Mouse (Mus musculus) macrophage (primary cell): ENCODE data around the gene Macf1. TPM values are rescaled to one million over a fixed set of nuclear protein-coding genes. Genes with fewer than 3 reads are reported as not detected.
A peak's percentile ranks its signal among the peaks of the same experiment; 100 is the strongest.

Experiments
- H3K27ac ChIP-seq: fragments of 350-480 bp; formaldehyde crosslinking; 2 replicates; pipeline ENCODE4 v1.9.0; 2021
- H3K36me3 ChIP-seq: fragments of 350-480 bp; formaldehyde crosslinking; 2 replicates; pipeline ENCODE4 v1.9.0; 2021; ENCODE audit errors: inconsistent target
- H3K4me3 ChIP-seq: fragments of 350-480 bp; formaldehyde crosslinking; 2 replicates; pipeline ENCODE4 v1.9.0; 2021; ENCODE audit errors: inconsistent target
- H3K79me2 ChIP-seq: fragments of 350-480 bp; formaldehyde crosslinking; 2 replicates; pipeline ENCODE4 v1.9.0; 2021; ENCODE audit errors: inconsistent target
- WGBS: methylation state at CpG from one replicate; pipeline ENCODE4 v1.1.7; 2026; ENCODE audit warnings: inconsistent platforms; ENCODE audit not compliant: missing documents; 5-methylcytosine and 5-hydroxymethylcytosine counted together
- polyA plus RNA-seq: library from polyadenylated mRNA; stranded (reverse); fragments of 250-400 nt; gene quantifications from 3 replicates; pipeline ENCODE4 v1.2.4, GENCODE M21; 2018; ENCODE audit warnings: inconsistent platforms
- total RNA-seq, 78 experiments: library from RNA; depleted of rRNA; stranded (reverse); fragments of 250-400 nt; gene quantifications; 1 replicate in 9 of 78; 2 replicates in 24 of 78; 3 replicates in 43 of 78; 4 replicates in 2 of 78; pipeline ENCODE4 v1.2.4; 2018; ENCODE audit warnings: inconsistent platforms in 56 of 78

Macf1 gene
- 1,000 to 10,000 TPM in 17 of 26 experiments, 100 to 1,000 TPM in 9; 696 to 1,807 (median 1,130) TPM for total RNA-seq (2018; cell fraction: chromatin; rRNA removed)
- 100 to 1,000 TPM in 24 of 26 experiments, 10 to 100 TPM in 2; 76.1 to 236 (median 163) TPM for total RNA-seq (2018; cell fraction: cytosol; rRNA removed)
- 100 to 1,000 TPM; 399 to 797 (median 534) TPM for total RNA-seq (2018; cell fraction: nucleus; rRNA removed)
- polyA plus RNA-seq: 90.8 to 146 TPM (median 144 TPM) in 3 replicates

DNA sequence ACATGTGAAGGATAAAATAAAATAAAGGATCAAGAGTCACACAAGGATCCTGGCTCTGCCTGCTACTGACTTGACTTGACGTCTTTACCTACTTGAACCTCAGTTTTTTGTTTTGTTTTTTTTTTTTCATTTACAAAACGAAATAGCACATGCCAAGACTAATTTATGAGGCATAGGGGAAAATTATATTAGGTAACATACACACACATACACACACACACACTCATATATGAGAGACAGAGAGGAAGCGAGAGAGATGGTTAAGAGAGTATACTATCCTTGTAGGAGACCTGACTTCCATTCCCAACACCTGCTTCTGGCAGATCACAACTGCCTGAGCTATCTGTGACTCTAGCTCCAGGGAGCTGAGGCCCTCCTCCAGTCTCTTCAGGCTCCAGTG is at the start of gene Macf1:
Gene Macf1, minus strand, starts transcription at position 101 of the 400 bp plus-strand sequence.
- Histone ChIP-seq H3K4me3 (no peak within 1 kb of the TSS), H3K27ac (no peak within 1 kb of the TSS), H3K36me3 (no peaks in the 10 kb centered on the region), H3K79me2 (no peaks in the 10 kb centered on the region)
- WGBS: 96% methylated on average over 3 of the region's 3 CpGs

DNA sequence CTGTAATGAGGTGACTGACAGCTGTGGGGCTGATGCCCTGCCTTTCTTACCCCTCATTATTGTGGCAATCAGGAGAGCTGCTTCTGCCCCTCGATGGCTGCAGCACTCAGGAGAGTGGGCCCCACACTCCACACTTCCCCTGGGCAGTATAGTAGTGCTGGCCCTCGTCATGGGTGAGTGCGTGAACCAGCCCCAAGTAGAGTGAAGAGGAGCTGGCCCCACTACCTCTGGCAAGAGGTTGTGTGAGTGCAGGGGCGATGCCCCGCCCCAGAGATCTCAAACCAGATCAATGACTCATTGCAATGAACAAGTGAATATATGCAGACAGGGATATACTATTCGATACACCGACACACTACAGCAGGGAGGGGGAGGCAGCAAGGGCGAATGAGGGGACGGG is 49.4 kb upstream of the Macf1 start:
- no peak overlapping the region for H3K27ac ChIP-seq
- H3K36me3 ChIP-seq: peaks cover 48% of the 10 kb centered on the region
- H3K4me3 ChIP-seq: no peak overlapping the region
- WGBS: 94% methylated on average over 9 of the region's 9 CpGs
- H3K79me2 ChIP-seq: peaks cover 5% of the 10 kb centered on the region; the same call in 1 of the 2 replicates

DNA sequence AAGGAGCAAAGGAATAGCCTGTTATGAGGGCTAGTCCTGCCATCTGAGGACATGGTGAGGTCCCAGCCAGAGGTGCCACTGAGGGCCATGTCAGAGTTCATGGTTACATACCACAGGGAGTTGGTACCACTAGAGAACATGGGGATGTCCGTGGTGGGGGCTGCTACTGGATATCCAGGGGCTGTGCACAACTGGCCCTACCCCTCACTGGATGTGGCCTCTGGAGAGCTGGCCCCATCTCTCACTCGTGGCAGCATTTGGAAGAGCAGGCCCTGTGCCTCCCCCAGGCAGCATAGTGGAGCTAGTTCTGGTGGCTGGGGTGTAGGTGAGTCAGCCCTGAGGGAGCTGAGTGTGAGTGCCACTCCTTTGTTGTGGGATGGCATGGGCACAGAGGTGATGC is 48.8 kb upstream of the Macf1 start:
- WGBS: 92% methylated on average over 2 of the region's 2 CpGs

DNA sequence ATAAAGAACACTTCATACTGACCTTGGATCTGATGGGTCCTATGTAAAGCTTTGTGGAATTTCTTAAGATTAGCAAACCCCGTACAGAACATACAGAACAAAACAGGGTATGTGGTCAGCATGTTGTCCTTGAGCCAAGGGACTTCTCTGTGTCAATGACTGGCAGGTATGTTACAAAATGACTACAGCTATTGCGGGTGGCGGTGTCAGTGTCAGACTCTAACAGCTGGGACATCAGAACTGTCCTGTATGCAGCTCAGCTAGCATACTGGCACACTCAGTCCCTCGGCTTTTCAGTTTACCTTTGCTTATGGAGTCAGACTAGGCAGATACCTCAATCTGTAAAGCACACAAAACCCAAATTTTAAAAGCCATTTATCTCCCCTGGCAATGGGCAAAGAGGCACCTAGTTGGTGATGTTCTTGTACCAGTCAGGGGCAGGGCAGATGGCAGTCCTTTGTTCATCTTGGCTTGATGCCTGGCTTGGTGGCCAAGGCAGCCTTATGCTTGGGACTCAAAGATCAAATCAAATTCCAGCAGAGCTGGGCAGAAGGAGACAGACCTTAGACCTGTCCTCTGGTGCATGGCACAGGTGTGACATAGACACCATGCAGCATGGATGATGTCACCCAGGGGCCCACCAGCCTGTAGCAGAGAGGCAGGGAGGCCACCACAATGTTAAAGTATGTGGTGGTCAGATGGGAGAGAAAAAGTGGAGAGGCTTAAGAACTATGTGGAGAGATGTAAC is 48.2 kb upstream of the Macf1 start:
- H3K36me3 ChIP-seq: peaks cover 36% of the 10 kb centered on the region
- no peak overlapping the region for H3K4me3 ChIP-seq
- H3K27ac ChIP-seq: no peak overlapping the region
- H3K79me2 ChIP-seq: no peaks in the 10 kb centered on the region
- WGBS: 98% methylated on average over 4 of the region's 4 CpGs

More for the DNA sequence above, 48.8 kb upstream of the Macf1 start:
- no peaks in the 10 kb centered on the region; the same call in 1 of the 2 replicates for H3K79me2 ChIP-seq
- H3K27ac ChIP-seq: no peak overlapping the region
- no peak overlapping the region for H3K4me3 ChIP-seq
- peaks cover 41% of the 10 kb centered on the region for H3K36me3 ChIP-seq

DNA sequence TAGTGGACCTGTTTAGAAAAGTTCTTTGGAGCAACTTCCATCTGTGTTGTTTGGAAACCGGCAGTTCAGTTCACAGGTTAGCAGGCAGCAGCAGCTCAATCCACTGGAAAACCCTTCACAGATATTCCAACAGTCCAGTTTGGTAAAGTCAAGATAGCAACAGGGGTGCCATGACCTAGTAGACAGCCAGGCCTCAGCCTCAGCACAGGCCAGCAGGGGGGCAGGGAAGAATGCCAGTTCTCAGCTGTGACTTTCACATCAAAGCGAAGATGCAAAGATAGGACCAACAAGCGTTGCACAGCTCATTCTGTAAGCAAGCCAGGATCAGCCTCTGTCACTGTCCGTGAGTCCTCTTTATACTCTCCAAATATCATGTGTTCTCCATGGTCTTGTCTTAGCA is 37.6 kb upstream of the Macf1 start:
- no peak overlapping the region for H3K4me3 ChIP-seq
- 89% methylated on average over 4 of the region's 4 CpGs for WGBS
- peaks cover 11% of the 10 kb centered on the region; the same call in 1 of the 2 replicates for H3K79me2 ChIP-seq
- no peaks in the 10 kb centered on the region for H3K36me3 ChIP-seq
- H3K27ac ChIP-seq: no peak overlapping the region

DNA sequence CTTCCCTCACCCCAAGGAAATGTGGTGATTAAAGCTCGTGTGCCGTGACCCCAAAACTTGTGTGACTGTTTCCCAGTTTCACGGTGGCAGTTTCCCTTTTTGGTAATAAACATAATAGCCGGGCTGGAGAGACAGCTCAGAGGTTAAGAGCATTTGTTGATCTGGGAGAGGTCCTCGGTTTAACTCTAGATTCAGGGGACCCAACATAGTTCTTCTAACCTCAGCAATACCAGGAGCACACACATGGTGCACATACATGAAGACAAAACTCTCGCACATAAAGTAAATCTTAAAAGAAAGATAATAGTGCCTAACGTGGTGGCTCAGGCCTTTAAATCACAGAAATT is 34.2 kb upstream of the Macf1 start:
- 19% methylated on average over 7 of the region's 7 CpGs for WGBS

DNA sequence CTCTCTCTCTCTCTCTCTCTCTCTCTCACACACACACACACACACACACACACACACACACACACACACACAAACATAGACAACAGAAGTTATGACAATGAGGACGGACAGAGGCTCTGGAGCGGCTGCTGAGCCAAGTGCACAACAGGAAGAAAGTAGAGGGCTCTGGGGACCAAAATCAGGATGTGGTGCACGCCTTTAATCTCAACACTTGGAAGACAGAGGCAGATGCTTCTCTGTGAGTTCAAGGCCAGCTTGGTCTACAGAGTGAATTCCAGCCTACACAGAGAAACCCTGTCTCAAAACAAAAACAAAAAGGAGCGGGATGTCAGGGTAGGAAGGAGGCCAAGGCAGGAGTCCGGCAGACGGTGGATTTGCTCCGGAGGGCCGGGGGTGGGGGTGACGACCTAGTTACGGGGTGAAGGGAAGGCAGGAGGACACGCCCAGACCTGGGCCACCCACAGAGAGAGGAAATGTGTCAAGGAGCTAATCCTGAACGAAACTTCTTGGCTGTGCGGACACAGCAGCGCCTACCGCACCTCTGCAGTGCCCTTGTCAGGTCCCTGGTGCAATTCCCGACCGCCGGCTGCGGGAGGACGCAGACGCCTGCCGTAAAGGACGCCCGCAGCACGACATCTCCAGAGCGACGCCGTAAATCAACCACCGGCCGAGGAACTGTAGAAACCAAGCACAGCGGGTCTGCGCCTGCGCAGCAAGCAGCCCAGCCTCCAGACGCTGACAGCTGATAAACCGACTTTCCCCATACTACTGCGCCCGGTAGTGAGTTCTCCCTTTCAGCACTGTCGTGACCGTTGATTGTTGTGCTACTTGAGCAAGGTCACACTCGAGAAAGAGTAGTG is 33.6 kb upstream of the Macf1 start, which contains the start of gene Ndufs5:
Gene Ndufs5, minus strand, starts transcription at position 629 of the 860 bp plus-strand sequence.
- H3K4me3 ChIP-seq: peak within 1 kb of the TSS; percentile 98
- peak within 1 kb of the TSS; percentile 64 for H3K27ac ChIP-seq
- 2% methylated on average over 31 of the region's 40 CpGs for WGBS
- 0 out of 2 replicates have a peak, but pooled peaks cover 9% of the 10 kb centered on the region for H3K36me3 ChIP-seq
- peaks cover 19% of the 10 kb centered on the region; the same call in 1 of the 2 replicates for H3K79me2 ChIP-seq

More for the DNA sequence above, 34.2 kb upstream of the Macf1 start:
- peak overlapping the region; percentile 62 for H3K27ac ChIP-seq
- 0 out of 2 replicates have a peak, but pooled peaks cover 7% of the 10 kb centered on the region for H3K36me3 ChIP-seq
- H3K4me3 ChIP-seq: peak overlapping the region; percentile 98
- H3K79me2 ChIP-seq: peaks cover 19% of the 10 kb centered on the region; the same call in 1 of the 2 replicates

DNA sequence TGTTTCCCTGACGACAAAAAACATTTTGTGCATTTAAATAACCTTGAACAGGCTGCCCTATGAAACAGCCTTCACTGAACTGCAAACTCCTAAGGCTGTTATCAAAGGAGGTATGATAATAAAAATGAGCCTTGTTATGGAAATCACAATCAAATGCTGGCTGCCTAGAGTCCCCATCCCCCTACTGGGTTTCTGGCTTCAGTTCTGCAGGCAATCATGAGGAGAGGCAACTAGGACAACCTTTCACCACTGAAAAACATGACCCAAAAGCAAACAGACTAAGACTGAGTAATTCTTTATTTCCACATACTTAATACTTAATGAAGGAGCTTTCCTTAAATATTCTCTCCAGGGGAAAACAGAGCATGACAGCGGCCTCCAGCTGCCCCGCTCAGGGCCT is 28.3 kb upstream of the Macf1 start:
- Histone ChIP-seq H3K79me2 (peaks cover 14% of the 10 kb centered on the region; the same call in 1 of the 2 replicates), H3K36me3 (peaks cover 17% of the 10 kb centered on the region; the same call in 1 of the 2 replicates), H3K4me3 (no peak overlapping the region), H3K27ac (no peak overlapping the region)
- 85% methylated on average over 1 of the region's 3 CpGs for WGBS

DNA sequence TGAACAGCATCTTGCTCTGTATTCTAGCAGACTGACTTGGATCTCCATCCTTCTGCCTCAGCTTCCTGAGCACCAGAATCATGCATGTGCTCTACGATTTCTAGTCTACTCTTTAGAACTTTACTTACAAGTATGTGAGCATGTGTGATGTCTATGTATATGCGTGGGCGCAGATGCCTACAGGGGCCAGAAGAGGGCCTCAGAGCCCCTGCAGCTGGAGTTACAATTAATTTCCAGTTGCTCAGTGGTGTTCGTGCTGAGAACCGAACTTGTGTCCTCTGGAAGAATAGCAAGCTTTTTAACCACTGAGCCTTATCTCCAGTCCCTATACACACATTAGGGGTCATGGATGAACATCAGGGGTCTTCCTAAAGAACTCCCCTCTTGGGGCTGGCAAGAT is 23.2 kb upstream of the Macf1 start:
- WGBS: 98% methylated on average over 5 of the region's 5 CpGs
- Histone ChIP-seq H3K79me2 (no peaks in the 10 kb centered on the region), H3K4me3 (no peak overlapping the region), H3K27ac (no peak overlapping the region), H3K36me3 (peaks cover 3% of the 10 kb centered on the region; the same call in 1 of the 2 replicates)

DNA sequence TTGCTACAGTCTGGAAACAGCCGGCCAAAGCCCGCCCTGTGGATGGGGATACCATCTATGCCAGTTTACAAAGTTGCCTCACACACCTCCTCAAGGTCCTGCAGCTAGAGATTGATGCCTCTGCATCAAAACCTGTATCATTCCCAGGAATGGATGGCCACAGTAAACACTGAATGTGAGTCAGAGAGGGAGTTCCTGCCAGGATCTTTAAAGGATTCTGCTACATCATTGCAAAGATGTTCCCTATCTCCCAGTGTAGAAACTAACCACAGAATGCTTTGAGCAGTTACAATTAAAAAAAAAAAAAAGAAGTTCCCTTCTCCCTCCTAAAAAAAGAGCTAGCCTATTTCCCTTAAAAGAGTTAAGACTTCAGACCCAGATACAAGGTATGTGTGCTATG is 21.2 kb upstream of the Macf1 start:
- Histone ChIP-seq H3K36me3 (no peaks in the 10 kb centered on the region), H3K27ac (no peak overlapping the region), H3K79me2 (no peaks in the 10 kb centered on the region), H3K4me3 (no peak overlapping the region)
- WGBS: 70% methylated on average over 2 of the region's 2 CpGs

DNA sequence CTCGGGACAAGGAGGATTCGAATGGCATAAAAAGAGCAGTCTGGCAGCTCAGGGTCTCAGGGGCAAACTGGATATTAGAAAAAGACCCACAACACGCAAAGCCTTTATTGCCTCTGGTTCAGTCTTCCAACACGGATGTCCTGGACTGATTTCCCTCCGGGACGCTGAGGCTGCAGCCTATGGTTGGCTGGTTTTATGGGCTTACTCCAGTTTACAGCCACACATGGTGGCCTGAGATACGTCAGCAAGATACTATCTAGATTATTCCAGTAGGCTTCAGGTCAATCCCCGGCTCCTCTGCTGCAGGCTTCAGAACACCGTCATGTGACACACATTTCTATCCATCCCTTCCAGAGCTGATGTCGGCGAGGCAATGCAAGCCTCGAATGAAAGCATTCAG is 9.2 kb upstream of the Macf1 start:
- H3K79me2 ChIP-seq: no peaks in the 10 kb centered on the region
- whole genome bisulfite sequencing: 84% methylated on average over 11 of the region's 12 CpGs

DNA sequence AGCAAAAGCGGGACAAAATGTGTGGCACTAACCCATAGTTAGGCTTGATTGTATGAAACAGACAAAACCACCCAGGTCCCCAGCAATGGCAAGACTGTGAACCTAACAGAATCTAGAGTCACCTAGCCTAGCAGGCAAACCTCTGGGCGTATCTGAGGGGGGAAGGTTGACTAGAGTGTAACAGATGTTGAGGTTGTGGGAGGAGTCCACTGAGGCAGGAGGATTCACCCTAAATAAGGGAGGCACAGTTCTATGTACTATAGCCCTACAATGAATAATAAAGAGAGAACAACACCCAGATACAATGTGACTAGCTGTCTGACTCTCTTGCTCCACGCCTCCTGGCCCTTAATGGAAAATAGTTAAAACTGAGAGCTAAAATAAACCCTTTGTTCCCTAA is 7.9 kb upstream of the Macf1 start:
- no peaks in the 10 kb centered on the region for H3K79me2 ChIP-seq
- no peak overlapping the region for H3K4me3 ChIP-seq
- WGBS: 87% methylated on average over 3 of the region's 3 CpGs
- no peaks in the 10 kb centered on the region for H3K36me3 ChIP-seq
- H3K27ac ChIP-seq: no peak overlapping the region

More for the DNA sequence above, 9.2 kb upstream of the Macf1 start:
- Histone ChIP-seq H3K27ac (no peak overlapping the region), H3K4me3 (no peak overlapping the region), H3K36me3 (no peaks in the 10 kb centered on the region)

DNA sequence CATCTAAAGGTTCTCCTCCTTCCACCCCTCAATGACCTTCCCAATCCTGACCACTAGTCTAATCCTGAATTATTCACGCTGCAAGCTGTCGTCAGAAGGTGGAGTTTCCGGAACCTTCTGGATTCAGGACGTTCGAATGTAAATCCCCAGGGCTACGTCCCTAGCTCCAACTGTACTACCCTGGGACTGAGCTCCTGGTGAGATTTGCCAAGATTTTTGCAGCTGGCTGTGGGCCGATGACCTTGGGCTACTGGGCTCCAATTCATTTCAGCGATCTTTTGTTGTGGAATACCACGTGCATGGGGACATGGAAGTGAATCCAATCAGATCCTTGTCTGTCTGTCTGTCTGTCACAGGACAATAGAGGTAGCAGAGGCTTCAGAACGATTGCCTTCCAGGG is 6.2 kb upstream of the Macf1 start:
- 91% methylated on average over 10 of the region's 10 CpGs for WGBS
- no peak overlapping the region for H3K27ac ChIP-seq
- H3K36me3 ChIP-seq: no peaks in the 10 kb centered on the region
- no peaks in the 10 kb centered on the region for H3K79me2 ChIP-seq
- H3K4me3 ChIP-seq: no peak overlapping the region

DNA sequence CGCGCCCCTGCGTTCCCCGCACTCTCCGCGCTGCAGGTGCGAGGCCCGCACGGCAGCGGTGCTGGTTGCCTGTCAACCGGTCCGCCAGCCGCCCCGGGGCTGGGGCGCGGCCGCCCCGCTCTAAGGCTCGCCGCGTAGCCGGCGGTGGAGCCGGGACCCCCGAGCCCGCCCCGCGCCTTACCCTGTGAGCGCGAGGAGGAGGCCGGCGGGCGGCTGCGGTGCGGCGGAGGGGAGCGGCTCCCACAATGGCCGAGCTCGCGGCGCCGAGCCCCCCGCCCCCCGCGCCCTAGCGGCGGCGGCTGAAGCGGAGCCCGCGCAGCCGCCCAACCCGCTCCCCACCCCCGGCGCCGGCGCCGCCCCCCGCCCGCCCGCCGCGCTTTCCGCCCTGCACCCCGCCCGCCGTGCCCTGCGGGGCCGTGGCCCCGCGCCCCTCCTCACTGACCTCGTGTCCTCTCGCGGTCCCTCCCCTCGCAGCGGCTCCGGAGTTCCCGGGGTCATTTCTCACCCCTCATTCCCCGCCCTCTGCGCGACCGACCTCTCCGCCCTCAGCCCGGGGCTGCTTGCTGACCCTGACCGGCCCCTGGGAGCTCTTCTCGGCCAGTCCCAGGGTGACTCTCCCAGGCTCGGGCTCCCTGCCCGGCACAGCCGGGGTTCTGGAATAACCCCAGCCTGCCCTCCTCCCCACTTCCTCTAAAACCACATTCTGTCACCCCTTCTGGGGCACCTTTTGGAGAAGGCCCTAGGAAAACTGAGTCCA is 3.0 kb upstream of the Macf1 start:
- no peak overlapping the region for H3K4me3 ChIP-seq
- no peak overlapping the region for H3K27ac ChIP-seq
- 1% methylated on average over 49 of the region's 89 CpGs for WGBS
- H3K36me3 ChIP-seq: no peaks in the 10 kb centered on the region
- H3K79me2 ChIP-seq: no peaks in the 10 kb centered on the region
